Mouse (Mus musculus) frontal cortex, postnatal 14 days (tissue): ENCODE data around the gene Fam240a.

ENCODE experiments used
- DNase-seq, 2 experiments: peaks; one replicate each; pipeline ENCODE4 v3.0.0; 2022; ENCODE audit warnings: low spot score in 2 of 2

Fam240a gene

DNA sequence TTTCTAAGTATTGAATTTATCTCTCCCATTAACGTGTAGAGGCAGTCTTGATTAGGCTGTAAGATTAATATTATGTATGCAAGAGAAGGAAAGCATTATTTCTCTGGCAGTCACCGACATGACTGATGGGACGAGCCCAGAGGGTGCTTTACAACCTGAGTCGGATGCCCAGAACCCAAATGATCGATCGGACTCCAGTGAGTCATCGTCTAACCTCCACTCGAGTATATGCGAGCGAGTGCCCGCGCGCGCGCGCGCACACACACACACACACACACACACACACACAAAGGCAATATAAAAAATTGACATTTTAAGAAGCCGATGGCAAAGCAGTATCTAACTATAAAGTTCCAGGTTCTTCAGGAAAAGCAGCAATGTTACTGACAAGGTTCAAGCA, 28.7 kb upstream of the Fam240a start:
- DNase-seq = no peak

DNA sequence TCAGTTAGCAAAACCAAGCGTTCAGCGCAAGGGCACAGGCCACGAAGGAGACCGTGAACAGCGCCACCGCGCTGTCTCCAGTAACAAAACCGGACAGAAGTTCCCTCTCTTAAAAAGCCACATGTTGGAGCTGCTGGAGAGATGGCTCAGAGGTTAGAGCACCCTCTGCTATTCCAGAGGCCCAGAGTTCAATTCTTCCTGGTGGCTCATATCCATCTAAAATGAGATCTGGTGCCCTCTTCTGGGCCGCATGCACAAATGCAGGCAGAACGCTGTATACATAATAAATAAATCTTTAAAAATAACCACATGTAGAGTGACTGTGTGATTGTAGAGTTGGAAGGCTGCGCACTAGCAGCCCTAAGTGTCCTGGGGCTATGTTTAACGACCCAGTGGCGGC, 27.6 kb upstream of the Fam240a start:
- no peak for DNase-seq

DNA sequence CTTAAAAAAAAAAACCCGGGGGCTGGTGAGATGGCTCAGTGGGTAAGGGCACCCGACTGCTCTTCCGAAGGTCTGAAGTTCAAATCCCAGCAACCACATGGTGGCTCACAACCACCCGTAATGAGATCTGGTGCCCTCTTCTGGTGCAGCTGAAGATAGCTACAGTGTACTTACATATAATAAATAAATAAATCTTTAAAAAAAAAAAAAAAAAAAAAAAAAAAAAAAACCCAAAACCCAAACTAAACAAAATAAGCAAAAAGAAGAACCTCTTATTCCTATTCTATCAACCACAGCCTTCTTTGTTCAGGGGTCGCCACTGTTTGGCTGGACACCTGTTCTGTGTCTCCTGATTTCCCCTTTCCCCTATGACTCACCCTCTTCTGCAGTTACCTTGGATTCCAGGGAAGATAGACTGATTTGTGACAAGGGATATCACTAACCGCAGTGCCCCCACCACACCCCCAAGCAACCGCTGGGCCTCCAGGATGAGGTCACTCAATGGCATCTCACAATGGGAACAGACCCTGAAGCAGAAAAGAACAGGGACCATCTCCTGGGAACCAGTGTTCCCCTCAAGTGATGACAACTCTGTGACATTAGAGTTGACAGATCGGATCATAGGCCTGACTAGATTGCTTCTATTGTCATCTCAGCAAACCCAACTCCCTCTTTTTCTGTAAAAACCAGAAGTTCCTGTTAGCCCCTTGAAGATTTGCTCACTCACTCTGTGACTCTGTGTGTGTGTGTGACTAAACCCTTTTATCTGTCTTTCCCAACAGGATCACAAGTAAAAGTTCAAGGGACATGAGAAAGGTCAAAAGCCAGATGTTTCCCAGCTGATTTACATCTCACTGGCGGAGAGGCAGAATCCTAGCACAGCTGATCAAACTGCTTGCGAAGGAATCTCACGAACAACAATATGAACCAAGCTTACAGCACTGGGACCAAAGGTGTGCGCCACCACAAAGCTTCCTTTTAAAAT, 21.1 kb upstream of the Fam240a start:
- no peak for DNase-seq

DNA sequence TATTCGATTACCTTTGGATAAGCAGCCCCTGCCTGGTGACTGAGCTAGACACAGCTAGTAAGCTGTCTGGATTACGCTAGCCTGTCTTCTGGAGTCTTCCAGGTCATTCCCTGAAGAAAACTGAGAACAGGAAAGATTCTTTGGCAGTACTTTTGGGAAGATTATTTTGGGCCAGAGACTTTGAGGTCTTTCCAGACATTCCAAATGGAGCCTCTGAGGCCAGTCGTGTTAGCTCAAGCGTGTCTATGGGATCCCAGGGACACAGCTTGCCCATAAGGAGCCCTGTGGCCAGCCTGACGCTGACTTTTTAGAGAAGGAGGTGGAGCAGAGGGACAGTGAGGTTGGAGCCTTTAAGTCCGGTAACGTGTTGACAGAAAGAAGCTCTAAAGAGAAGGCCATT, 19.3 kb upstream of the Fam240a start:
- DNase-seq = no peak

DNA sequence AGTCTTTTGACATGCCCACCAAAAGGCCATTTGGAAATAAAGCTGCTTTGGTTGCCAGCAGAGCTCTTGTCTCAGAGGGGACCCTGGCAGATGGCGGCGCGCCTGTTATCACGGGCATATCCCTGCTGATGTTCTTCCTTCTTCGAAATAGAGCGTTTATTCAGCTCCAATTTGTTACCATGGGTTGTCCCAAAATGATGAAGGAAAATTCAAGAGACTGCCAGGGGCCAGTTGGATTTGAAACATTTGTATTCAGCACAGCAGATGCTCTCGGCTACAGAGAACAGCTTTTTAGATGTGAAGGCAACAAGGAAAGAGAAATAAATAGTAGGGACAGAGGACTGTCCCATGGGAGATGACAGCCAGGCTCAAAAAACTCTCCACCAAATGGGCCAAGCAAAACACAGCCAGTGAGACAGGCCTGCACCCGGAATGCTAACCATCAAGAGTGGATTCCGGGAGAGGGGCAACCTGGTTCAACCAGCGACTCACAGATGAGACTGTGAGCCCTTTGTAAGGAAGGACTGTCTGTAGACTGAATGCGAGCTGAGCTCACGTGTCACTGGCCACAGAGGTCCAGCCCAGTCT, 17.3 kb upstream of the Fam240a start:
- peak; percentile 14 to 31 for DNase-seq

DNA sequence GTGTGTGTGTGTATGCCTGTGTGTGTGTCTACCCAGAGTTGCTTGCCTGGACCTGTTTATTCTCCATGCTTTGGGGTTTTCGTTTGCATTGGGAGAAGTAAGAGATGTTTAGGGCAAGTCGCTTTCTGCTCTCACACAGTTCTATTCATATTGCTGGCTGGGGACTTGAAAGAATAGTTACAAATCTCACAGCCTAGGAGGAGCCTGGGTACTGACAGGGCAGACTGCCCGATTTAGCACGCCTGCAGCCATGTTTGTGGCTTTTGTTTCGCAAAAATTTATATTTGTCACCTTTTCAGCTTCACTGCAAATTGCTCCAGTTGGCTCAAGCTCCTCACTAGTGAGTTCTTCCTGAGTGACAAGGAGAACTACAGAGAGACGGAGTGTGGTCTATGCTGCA, 14.9 kb upstream of the Fam240a start:
- DNase-seq = no peak

DNA sequence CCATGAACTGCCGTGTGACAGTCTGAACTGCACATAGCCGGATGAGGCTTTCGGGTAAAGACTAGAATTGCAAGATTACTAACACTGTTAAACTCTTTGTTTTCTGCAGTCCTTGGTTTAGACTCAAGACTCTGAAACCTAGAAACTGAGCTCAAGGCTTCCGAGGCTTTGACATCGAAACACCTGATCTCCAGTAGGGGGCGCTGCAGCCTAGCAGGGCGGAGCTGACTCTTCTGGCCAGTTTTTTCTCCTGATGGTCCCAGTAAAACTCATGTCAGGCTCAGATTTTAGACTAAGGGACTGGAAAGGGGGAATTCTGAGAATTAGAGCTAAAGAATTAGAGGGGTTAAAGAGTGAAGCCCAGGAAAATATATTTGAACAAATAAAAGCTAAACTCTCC, 6.1 kb upstream of the Fam240a start:
- peak in 1 of 2 experiments; percentile 59 for DNase-seq

DNA sequence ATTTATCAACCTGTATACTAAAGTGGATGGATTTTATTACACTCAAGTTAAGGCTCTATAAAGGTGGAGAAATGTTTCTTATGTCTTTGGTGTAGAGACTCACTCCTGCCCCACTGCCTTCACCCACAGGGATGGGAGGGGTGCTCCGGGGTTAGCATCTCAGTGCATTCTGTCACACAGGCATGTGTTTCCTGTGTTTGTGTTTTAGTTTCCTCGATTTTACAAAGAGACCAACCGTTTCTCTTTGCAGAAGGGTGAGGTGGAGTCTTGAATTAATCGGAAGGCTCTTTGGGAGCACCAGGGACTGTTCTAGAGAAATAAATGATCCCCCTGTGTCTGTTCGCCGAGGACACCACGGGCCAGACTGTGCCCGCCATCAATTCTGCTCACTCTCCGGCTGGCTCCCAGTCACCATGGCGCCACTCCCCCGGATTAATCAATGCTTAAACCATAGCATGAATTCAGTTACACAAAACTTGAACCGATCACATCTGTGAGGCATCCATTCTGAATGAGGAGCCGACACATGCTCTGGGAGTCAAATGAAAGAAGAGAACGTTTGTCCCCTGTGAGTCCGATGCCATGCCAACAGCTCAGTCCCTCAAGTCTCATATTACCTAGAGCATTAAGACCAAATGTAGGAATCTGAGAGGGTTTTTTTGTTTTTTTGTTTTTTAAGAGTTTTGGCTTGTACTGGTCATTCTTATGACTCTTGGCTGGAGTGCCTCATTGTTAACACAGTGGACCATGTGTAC, 4.2 kb upstream of the Fam240a start:
- DNase-seq = no peak

DNA sequence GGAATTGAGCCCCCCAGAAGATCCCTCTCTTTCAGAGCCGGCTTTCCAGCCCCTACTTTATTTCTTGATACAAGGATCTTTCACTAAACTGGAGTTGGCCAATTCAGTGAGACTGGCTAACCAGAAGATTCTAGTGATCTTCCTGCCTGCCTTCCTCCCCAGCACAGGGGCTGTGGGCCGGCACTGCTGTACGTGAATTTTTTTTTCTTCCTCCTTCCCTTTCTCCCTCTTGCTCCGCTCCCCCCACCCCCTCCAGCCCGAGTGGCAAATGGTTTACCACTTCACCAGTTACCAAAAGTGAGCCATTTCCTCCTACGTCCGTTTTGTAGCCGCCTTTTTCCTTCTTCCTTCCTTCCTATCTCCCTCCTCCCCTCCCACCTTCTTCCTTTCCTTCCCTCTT, 1.2 kb downstream of the Fam240a start:
- DNase-seq = no peak

DNA sequence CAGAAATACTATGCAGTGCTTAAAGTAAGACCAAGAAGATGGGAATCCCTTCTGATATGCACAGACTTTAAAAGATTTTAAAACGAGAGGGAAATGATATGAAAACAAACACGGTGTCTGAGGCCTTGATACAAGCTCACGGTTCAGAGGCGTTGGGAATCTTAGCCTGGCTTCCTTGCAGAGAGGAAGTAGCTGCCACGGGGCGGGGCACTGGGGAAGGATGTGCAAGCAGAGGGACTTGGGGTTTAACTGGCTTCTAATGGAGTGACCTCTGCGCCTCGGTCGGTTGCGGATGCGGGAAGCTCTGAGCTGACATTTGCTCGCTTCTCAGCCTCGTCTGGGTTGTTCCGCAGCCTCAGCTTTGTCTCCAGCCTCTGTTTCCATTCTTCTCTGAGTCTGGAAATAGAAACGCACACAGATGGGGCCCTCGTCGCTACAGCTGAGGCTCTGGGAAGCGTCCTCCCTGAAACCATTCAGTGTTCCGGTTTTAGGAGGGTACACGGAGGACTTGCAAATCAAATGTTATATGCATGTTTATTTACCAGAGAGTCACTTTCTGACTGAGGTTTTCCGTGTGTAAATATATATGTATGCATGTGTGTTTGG, 1.9 kb downstream of the Fam240a start:
- DNase-seq = no peak

DNA sequence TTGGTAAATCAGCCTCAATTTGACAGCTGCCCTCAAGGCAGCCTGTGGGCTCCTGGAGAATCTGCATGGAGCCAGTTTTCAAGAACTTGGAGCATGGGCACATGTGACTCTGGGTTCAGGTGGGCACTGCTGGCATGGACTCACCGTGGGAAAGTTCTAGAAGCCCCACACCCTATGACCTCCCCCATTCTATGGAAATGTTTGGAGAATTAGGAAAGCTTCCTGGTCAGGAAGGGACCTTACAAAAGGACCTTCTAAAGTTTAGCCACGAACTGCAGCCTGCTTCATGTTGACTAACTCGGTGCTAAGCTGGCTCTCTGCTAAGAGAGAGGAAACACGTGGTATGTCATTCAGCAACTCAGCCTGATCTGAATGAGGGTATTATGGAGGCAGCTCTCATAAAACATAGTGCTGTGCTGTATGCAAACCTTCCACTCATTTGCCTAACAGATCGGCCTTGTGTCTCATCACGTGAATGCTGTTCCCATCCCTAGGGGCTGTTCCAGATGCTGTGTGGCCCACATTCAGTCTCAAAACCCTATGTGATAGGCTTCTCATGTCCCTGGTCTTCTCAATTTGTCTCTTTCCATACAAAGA, 7.2 kb downstream of the Fam240a start:
- no peak for DNase-seq

DNA sequence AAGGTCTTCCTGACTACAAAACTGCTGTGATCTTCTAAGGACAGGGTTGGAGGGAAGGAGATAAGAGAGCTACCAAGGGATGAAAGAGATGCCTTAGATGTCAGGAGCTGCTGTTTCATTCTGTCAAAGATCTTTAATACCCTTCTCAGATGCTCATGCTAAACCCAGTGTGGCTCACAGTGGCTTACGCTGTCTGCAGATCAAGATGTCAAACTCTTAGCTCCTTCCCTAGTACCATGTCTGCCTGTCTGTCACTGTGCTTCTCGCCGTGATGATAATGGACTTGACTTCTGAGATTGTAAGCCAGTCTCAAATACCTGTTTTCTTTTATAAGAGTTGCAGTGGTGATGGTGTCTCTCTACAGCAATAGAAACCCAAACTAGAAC, 8.0 kb downstream of the Fam240a start:
- no peak for DNase-seq

DNA sequence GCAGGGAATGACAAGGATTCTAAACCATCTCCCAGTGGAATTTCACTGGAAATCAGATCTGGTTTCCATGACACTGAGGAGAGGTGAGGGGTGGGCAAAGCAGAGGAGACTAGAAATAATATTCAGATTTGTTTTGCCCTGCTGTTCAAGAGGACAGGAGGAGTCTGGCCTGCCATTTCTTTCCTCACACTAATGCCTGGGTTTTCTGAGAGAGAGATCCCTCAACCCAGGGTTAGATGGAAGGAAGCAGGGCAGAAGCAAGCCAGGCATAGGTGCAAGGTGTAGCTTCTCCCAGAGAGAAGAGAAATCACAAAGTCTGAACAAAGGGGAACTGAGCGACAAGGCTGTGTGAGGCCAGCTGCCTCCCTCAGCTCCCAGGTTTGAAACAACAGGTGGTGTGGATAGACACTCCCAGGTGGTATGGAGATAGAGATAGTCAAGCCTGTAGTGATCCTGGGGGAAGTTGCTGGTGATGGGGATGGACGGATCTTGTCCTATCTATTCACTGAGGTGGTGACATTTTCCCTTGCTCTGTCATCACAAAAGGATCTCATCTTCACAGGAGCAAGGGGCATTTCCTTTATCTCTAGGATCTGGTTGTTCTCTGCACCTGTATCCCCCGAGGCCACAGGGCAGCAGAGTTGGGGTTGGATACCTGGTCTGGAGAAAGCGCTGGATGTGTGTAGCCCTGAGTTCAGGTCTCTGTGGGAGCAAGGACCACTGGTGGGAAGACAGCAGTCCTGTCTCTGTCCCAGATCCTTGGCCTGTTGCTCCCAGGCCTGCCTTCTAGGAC, 8.6 kb downstream of the Fam240a start:
- DNase-seq = no peak

DNA sequence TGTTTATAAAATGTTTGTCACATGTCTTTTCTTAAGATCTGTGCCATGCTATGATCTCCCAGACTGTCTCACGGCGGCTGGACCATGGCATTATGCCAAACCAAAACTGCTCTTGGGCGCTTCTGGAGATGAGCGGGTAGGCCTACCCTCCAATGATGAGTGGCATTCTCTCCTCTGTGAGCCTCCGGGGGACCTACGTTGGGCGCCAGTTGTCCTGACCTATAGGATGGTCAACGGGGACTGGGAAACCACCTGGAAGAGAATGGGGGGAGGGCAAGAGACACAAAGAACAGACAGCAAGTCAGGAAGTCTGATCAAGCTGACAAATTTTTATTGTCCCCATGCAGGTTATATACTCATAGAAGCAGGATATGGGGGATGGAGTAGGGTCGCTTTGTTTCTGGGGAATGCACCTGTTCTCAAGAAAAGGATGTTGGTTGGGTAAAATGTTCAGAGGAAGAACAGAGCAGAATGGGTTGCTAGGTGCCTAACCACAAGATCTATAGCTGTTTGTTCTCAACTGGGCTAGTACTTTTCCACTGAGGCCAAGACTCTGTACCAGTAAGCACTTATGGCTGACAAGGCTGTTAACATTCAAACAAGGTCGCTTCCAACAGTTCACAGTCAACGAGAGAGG, 9.3 kb downstream of the Fam240a start:
- DNase-seq = no peak

DNA sequence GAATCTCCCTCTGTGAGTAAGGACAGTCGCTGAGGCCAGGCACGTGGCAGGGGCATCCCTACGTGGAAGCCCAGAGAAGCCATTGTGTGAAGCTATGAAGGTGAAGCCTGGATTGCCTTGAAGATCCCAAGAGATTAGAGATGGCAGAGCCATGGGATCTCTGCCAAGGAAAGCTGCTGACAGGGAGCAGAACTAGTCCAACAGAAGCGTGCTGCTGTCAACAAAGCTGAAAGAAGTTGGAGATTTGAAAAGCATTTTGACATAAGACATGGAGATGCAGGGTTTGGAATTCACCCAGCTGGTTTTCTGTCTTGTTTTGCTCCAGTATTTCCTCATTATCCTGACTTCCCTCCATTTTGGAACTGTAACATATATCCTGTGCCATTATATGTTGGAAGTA, 14.4 kb downstream of the Fam240a start:
- DNase-seq = no peak

DNA sequence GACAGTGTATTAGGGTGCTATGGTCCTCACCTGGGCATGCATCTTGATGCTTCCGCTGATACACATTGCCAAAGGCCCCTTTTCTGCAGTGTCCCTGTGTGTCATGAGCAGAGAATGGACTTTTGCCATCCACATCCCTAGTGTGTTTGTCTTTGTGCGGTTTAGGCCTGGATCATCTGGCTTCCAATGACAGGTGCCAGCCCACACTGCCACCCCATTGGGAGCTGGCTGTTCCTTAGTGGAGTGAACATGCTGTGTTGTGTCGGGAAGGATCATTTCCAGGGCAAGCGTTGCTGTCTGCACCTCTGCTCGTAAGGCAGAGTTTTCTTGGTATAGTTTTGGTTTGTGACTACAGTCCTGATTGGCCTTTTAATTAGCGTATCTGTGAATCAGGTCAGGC, 15.5 kb downstream of the Fam240a start:
- no peak for DNase-seq

DNA sequence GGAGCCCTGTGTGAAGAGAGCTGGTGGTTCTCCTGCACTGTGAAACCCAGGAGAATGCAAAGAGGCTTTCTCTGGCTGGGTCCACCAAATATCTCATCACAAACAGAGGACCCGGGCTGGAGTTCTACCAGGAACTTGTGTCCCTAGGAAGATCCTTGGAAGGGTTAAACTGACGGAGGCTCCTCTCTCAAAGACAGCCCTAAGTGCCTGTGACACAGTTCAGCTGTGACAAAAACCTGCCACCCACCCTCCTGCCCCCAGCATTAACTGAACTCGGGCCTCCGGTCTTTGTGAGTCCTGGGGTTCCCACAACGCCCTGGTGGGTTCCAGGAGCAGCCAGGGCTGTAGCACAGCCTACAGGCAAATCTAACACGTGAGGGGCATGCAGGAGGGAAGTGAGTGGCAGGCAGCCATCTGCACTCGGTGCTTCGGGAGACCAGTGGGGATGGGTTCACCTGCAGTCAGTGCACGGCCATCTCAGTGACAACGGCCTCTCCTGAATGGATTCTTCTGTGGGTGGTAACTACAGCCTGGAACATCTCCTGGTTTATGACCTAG, 17.1 kb downstream of the Fam240a start:
- DNase-seq = no peak

DNA sequence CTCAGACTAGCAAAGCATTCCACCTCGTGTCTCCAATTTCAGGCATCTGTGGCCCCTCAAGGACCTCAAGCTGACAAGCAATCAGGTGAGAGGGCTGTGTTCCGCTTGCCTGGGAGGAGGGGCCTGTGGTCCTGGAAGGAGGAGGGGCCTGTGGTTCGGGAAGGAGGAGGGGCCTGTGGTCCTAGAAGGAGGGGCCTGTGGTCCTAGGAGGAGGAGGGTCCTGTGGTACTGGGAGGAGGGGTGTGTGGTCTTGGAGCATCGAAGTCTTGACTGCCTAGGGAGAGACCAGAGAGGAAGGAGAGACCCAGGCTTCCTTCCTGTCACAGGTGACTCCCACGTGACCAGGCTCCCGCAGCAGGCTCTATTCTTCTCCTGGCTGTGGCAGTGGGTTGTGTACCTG, 20.1 kb downstream of the Fam240a start:
- DNase-seq = no peak

DNA sequence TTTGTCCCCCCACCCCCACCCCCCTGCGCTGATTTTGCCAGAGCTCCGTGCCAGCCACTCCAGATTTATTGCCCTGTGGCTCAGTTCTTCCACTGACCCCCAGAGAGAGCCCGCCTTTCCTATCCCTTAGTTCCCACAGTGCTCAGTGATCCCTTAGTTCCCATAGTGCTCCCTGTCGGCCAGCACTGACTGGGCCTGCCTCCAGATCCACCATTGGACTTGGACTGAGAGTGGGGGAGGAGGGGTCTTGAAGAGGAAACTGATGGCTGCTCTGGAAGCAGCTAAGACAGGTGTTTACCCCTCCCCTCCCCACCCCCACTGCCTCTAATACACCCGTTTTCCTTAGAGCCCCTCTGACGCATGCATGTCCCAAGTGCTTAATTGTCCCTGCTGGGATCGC, 20.7 kb downstream of the Fam240a start:
- DNase-seq = no peak

DNA sequence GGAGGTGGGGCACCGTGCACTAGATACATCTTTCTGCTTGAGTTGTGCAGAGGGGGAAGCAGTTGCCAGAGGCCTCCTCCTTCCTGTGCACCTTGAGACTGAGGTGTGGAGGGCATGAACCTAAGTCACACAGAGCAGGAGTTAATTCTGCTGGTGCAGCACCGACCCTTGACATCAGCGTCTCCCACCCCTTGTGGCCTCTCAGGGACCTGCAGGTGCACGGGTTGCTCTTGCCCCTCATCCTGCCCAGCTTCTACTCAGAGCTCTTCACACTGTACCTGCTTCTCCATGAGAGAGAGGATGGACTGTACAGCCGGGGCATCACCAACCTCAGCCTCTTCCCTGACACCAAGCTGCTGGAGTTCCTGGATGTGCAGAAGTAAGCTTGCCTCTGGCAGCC, 21.2 kb downstream of the Fam240a start:
- no peak for DNase-seq
